Mouse (Mus musculus): Measurements from ENCODE around the gene Gm49403. TPM values are rescaled to one million over a fixed set of nuclear protein-coding genes. Genes with fewer than 3 reads are reported as not detected.

Gm49403 gene
- polyA plus RNA-seq (2012; rRNA removed; ENCODE audit: low replicate concordance) = not detected in 2 replicates

DNA sequence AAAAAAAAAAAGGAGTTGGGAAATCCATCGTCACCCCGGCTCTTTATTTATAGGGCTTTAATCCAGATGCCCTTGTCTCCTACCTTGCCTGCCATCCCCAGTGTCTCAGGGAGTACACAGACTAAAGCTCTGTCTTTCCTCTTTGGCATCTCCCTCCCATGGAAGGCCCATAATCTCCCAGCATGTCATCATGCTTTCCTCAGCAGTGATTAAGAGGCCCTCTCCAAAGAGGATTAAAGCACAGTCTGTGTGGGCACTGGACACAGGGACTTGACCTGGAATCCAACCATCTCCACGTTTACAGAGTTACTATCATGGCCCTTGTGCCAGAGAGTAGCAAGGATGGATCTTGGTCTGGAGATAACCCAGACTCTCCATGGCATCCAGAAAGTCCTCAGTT, at the start of gene Gm49403, which contains the start of gene Lbhd1:
Gene Gm49403 (plus strand): TSS at position 315 of the 400 bp plus-strand sequence.
Gene Lbhd1 (plus strand): TSS at position 117 of the 400 bp plus-strand sequence.

DNA sequence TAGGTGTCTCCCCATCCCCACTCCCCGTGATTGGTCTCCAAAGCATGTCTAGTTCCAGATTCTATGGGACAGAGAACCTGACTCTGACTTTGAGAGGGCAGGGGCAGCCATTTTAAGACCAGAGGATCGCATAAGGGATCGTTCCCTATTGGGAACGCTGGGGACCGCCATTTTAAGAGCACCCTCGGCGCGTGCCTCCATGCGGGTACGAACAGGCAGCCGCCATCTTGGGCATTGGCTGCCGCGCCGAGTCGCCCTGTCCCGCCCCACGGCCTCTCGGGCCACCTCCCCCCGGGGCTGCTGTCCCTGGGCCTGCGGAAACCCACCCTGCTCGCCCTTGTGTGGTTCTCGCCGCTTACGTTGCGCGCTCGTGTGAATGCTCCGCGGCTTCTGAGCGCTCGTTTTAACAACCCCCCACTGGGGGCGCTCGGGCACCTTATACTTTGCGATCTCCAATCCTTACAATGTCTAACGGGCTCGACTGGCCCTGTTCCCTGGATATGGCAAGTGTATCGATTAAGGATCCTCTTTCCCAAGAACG, 46.4 kb upstream of the Gm49403 start, which contains the start of gene Bscl2:
Gene Bscl2 (plus strand): TSS at position 217 of the 541 bp plus-strand sequence.

DNA sequence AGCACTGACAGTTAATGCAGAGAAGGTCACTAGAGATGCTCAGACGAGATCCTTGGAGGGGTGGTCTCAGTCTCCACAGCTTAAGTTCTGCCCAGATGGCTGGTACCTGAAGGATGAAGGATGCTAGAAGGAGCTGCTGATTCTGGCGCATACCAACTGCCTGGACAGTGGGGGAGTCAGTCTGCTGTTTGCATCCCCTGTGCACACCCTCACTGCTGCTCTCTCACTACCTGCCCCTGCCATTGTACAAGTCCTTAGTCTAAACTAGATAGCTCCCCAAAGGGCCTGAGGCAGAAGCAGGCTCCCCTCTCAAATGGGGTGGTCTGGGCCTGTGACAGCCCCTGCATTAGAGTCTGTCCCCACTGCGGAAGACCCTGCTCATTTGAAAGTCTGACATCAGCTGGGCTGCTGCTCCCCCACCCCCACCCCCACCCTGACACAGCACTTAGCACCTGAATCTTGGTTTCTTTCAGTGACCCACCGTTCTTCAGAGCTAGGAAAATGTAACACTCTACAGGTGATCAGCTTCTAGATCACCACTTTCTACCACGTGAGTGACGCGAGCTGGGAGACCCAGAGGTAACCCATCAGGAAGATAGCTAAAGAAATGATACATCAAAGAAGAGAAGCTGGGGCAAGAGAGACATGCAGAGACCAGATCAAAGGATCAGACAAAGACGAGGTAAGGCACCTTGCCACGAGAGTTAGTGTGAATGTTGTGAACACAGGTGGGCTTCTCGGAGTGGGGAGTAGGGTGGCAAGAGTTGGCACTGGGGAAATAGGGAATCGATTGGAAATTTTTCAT, 44.4 kb upstream of the Gm49403 start, which contains the start of gene Gng3:
Gene Gng3 (minus strand): TSS at position 92 of the 805 bp plus-strand sequence.

DNA sequence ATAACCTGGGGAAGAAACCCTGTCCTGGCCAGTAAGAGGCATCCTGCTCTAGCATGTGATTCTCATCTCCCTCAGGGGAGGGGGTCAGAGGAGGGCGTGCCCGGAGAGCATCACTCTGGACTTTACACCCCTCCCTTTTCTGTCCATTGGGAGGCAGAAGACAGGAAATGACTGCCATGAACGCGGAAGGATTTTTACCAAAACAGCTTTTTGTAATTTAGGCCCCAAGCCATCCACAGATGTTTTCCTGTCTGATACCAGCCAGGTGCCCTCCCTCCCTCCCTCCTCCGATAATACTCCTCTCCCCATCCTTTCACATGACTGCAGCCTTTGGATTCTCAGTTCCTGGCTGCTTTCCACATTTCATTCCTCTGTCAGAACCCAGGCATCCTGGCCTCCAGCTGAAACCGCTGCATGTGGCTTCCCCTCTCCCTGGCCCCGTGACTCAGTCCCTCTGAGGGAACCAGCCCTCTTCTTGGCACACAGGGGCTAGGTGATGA, 33.3 kb upstream of the Gm49403 start, which contains the start of gene Lrrn4cl:
Gene Lrrn4cl (plus strand): TSS at position 367 of the 500 bp plus-strand sequence.

DNA sequence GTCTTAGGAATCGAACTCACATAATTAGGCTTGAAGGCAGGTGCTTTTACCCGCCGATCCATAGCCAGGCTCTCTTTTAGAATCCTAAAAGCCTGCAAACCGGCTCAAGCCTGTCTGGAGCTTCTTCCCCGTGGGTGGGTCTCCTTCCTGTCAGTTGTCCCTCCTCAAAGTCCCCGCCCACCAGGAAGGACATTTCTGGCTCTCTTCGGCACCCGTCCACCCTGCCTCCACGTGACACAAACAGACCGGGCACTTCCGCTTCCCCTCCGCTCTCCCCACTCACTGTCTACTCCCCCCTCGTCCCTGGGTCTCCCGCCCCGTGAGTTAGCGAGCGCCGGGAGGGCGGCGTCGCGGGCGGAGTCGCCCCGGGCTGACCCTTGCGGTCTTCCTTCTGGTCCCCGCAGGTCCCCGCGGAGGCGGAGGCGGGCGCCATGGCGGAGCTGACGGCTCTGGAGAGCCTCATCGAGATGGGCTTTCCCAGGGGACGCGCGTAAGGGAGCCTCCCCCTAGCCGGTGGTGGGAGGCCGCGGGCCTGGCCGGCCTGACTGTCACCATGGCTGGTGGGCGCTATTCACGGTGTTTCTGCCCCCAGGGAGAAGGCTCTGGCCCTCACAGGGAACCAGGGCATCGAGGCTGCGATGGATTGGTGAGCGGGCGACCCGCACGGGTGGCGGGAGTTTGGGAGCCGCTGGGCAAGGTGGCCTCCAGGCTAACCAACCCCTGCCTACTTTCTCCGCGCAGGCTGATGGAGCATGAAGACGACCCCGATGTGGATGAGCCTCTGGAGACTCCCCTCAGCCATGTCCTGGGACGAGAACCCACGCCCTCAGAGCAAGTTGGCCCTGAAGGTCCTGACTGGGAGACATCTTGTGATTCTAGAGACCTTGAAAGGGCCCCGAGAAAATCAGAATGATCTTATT, 12.2 kb upstream of the Gm49403 start, which contains the start of gene Ubxn1:
Gene Ubxn1 (plus strand): TSS at position 230 of the 920 bp plus-strand sequence.

DNA sequence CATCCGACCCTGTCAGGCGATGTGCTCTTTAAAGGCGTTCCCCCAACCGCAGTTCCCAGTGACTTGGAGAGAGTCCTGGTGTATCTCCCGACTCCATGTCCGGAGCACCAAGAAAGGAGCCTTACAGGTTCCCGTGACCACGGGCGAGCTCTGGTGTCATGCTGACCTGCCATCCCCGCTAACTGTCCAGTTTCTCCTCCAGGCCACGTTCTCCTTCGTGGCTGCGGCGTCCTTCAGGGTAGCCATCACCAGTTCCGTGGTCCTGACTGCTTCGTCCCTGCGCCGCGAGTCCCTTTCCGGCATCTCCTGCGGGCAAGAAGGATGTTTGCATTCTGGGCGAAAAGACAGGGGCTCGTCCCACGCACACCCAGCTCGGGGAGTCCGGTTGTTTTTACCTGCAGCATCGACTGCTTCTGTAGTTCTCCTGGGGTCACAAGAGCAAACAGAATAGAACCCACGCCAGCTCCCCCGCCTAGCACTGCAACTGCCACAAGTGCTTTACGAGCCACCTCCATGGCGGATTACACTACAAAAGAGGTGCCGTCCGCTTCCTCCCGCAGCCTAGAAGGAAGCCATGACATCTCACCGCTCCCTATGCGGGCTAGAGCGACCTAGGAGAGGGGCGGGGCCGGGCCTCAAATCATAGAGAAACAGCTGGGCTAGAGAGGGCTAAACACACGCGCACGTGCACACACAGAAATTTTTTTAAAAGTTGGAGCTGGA, 3.3 kb upstream of the Gm49403 start, which contains the start of gene Uqcc3:
Gene Uqcc3 (minus strand): TSS at position 613 of the 723 bp plus-strand sequence.

DNA sequence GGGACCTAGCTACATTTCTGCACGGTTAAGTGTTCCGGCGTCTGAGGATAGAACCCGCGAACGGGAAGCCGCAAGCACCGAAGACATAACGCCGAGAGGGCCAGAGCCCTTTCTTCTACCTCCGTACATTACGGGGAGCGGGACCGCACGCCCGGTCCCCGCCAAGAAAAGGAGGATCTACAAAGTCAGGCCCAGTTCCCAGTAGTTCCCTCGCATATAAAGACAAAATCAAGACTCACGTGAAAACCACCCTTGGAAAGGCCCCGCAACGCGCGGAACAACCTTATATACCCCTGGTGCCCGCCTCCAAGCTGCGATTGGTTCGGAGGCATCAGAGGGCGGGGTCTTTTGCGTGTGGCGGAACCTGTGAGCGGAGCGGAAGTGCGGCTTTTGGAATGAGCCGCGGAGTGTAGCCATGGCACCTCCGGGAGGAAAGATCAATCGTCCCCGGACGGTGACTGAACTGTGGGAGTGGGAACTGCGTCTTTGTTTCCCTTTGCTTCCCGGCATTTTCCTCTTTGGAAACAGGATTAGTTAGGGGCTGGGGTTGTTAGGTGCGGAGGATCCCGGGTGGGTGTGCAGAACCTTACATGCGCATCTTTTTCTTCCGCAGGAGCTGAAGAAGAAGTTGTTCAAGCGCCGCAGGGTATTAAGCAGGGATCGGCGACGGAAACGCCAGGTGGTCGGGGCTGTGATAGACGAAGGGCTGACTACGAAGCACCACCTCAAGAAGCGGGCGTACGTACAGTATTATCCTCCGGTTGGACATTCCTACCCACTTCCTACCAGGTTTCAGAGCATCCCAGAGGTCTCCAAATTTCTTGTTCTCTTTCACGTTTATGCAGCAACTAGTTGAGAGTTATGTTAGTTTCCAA, 5.0 kb downstream of the Gm49403 start, which contains the start of the genes 1810009A15Rik and Gm49416:
Gene 1810009A15Rik (plus strand): TSS at position 343 of the 875 bp plus-strand sequence.
Gene Gm49416 (plus strand): TSS at position 416 of the 875 bp plus-strand sequence.

DNA sequence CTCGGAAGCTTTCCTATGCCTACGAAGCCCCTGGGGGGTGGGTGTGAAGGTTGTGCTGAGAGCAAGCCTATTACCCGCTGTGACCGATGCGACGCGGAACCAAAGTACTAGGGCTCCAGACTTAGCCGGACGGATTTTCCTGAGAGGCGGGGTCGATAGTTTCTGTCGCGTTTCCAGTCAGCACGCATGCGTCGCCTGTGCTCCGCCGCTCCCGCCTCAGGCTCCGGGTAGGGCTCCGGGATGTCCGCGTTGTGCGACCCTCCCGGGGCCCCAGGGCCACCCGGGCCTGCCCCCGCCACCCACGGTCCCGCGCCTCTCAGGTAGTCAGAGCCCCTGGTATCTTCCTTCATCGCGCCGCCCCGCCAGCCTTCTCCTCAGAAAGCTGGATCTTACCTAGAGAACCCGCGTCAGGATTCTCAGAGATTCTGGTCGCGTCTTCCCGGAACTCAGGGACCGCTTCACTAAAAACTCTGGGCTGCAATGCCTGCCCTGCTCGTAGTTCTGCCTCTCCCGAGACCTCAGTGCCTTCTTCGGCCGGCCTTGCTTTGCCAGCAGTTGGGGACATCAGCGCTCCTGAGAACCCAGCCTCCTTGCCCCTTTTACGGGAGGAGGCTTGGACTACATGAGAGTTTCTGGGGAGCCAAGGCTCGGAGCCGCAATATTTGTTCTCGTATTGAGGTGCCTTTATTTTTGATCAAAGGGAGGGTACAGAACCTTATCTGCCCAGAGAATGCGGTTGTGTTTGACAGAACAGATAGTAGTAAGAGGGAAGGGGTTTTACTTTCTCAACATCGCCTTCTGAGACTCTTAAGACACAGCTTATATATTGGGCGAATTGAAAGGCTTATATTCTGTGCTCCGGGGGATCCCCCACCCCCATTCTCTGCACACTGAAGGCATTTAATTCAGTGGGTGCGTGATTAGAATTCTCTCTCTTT, 9.4 kb downstream of the Gm49403 start, which contains the start of gene Ints5:
Gene Ints5 (plus strand): TSS at position 177 of the 938 bp plus-strand sequence.

DNA sequence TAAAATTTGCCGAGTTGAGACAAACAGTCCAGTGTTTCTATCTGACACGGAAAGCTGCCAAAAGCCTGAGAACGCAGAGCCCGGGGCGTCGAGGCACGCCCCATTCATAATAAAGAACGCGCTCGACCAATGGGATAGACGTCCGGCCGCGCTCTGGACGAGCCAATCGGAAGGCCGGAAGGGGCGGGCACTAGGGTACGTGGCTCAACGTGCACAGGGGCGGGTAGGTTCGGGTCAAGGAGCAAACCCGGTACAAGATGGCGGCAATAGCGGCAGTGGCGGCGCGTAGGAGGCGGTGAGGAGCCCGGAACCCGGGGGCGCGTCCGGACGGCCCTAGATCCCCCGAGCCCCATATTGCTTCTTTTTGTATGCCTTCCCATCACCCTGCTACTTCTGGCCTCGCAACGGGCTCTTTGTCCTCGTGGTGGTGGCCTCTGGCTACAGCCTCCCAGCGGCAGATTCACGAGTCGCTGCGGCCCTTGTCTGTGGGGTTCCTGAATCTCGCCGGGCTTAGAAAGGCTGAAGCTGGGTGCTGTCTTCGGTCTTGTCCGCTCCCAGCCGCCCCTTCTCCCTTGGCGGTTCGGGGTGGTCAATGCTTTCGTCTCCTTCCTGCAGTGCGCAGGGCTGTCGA, 14.2 kb downstream of the Gm49403 start, which contains the start of gene Ganab:
Gene Ganab (plus strand): TSS at position 207 of the 631 bp plus-strand sequence.

DNA sequence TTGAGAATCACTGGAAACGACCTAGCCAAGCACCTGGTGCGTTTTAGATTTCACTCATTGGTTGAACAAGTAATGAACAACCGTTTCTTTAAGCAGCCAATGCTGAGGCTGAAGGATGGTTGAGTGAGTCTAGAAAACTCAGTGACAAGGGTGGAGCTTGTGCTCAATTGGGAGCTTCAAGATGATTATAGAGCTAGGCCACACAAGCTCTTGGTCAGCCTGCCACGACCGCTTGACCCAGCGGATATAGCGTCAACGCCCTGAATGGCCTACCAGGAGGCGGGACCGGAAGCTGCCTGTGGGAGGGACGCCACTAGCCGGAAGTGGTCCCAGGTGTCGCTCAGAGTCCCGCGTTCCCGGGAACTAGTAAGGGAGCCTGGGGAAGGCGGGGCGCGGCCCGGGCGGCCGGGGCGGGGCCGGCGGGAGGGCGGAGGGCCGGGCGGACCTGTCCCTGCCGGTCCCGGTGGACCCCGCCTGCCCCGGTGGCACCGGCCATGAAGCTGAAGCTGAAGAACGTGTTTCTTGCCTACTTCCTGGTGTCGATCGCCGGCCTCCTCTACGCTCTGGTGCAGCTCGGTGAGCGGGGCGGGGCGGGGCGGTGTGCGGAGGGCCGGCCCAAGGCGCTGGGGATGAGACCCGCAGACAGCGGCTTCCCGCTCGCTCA, 36.5 kb downstream of the Gm49403 start, which contains the start of gene B3gat3:
Gene B3gat3 (plus strand): TSS at position 302 of the 664 bp plus-strand sequence.

DNA sequence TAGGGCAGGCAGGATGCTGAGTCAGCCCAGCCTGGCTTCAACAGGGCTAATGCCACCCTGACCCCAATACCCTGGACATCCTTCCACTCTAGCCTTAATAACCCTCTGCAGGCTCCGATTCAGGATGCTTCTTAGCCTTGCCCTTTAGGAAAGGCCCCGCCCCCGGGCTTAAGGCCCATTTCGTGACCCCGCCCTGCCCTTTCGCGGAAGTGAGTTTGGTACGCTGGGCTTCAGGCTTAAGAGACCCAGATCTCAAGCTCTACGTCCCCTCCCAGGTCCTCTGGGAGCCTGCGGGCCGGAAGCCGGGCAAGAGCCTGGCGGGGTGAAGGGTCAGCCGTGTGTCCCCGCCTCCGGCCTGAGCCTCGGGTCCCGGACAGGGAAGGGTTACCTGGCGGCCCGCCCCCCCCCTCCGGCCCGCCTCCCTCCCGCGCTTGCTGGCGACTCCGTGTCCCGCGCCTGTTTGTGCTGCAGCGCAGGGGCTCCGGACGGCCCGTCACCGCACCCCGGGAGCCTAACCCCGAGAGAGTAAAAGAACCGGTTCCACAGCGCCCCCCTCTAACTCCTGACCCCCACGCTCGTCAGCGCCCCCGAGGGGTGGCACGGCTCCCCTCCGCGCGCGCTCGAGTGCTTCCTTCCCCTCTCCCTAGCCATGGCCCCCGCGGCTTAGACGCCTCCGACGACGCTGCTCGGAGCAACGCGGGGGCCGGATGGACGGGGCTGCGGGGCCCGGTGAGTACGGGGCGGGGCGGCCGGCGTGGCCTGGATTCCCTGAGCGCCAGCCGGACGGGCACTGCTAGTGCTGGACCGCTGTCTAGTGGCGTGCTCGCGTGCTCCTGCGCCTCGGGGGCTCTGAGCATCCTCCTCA, 45.7 kb downstream of the Gm49403 start, which contains the start of the genes Rom1 and Eml3:
Gene Rom1 (minus strand): TSS at position 133 of the 865 bp plus-strand sequence.
Gene Eml3 (plus strand): TSS at position 329 of the 865 bp plus-strand sequence.

Other genes with a start within 250 kb of the Gm49403 start
- 2.3 and 6.0 TPM in 2 replicates for gene Chrm1, start 220.1 kb upstream of the Gm49403 start, polyA plus RNA-seq (2012; rRNA removed; ENCODE audit: low replicate concordance)
- 127 and 449 TPM in 2 replicates for gene Slc3a2, start 160.6 kb upstream of the Gm49403 start, polyA plus RNA-seq (2012; rRNA removed; ENCODE audit: low replicate concordance)
- gene Wdr74, start 148.1 kb upstream of the Gm49403 start, polyA plus RNA-seq (2012; rRNA removed; ENCODE audit: low replicate concordance) = 12.4 and 17.1 TPM in 2 replicates
- gene 1700092M07Rik, start 143.2 kb upstream of the Gm49403 start, polyA plus RNA-seq (2012; rRNA removed; ENCODE audit: low replicate concordance) = not detected in 2 replicates
- gene Stx5a, start 142.5 kb upstream of the Gm49403 start, polyA plus RNA-seq (2012; rRNA removed; ENCODE audit: low replicate concordance) = 54.0 and 56.6 TPM in 2 replicates
- gene Nxf1, start 126.9 kb upstream of the Gm49403 start, polyA plus RNA-seq (2012; rRNA removed; ENCODE audit: low replicate concordance) = 22.0 and 28.9 TPM in 2 replicates
- 147 and 196 TPM in 2 replicates for gene Tmem223, start 112.9 kb upstream of the Gm49403 start, polyA plus RNA-seq (2012; rRNA removed; ENCODE audit: low replicate concordance)
- gene Tmem179b, start 109.5 kb upstream of the Gm49403 start, polyA plus RNA-seq (2012; rRNA removed; ENCODE audit: low replicate concordance) = 107 and 114 TPM in 2 replicates
- 6.5 and 12.9 TPM in 2 replicates for gene Taf6l, start 97.5 kb upstream of the Gm49403 start, polyA plus RNA-seq (2012; rRNA removed; ENCODE audit: low replicate concordance)
- gene Polr2g, start 85.4 kb upstream of the Gm49403 start, polyA plus RNA-seq (2012; rRNA removed; ENCODE audit: low replicate concordance) = 12.3 and 13.7 TPM in 2 replicates
- gene Zbtb3, start 81.4 kb upstream of the Gm49403 start, polyA plus RNA-seq (2012; rRNA removed; ENCODE audit: low replicate concordance) = 0.99 and 1.2 TPM in 2 replicates
- gene Ttc9c, start 64.6 kb upstream of the Gm49403 start, polyA plus RNA-seq (2012; rRNA removed; ENCODE audit: low replicate concordance) = 3.4 and 8.2 TPM in 2 replicates
- gene Hnrnpul2, start 63.9 kb upstream of the Gm49403 start, polyA plus RNA-seq (2012; rRNA removed; ENCODE audit: low replicate concordance) = 7.7 and 10.3 TPM in 2 replicates
- gene AC129217.1, start 54.2 kb upstream of the Gm49403 start, polyA plus RNA-seq (2012; rRNA removed; ENCODE audit: low replicate concordance) = 2.3 TPM in 1 of 2 replicates, not detected in the other
- 88.6 and 106 TPM in 2 replicates for gene Bscl2, start 46.5 kb upstream of the Gm49403 start, polyA plus RNA-seq (2012; rRNA removed; ENCODE audit: low replicate concordance)
- 0.63 and 1.1 TPM in 2 replicates for gene Gng3, start 44.7 kb upstream of the Gm49403 start, polyA plus RNA-seq (2012; rRNA removed; ENCODE audit: low replicate concordance)
- 0.41 and 0.53 TPM in 2 replicates for gene Lrrn4cl, start 33.2 kb upstream of the Gm49403 start, polyA plus RNA-seq (2012; rRNA removed; ENCODE audit: low replicate concordance)
- gene Ubxn1, start 12.4 kb upstream of the Gm49403 start, polyA plus RNA-seq (2012; rRNA removed; ENCODE audit: low replicate concordance) = 81.5 and 127 TPM in 2 replicates
- 8.7 and 9.9 TPM in 2 replicates for gene Uqcc3, start 3.0 kb upstream of the Gm49403 start, polyA plus RNA-seq (2012; rRNA removed; ENCODE audit: low replicate concordance)
- gene Lbhd1, start 198 bp upstream of the Gm49403 start, polyA plus RNA-seq (2012; rRNA removed; ENCODE audit: low replicate concordance) = 0.25 and 0.41 TPM in 2 replicates
- gene 1810009A15Rik, start 4.9 kb downstream of the Gm49403 start, polyA plus RNA-seq (2012; rRNA removed; ENCODE audit: low replicate concordance) = 4.2 and 6.4 TPM in 2 replicates
- not detected in 2 replicates for gene Gm49416, start 5.0 kb downstream of the Gm49403 start, polyA plus RNA-seq (2012; rRNA removed; ENCODE audit: low replicate concordance)
- 16.7 and 22.1 TPM in 2 replicates for gene Ints5, start 9.1 kb downstream of the Gm49403 start, polyA plus RNA-seq (2012; rRNA removed; ENCODE audit: low replicate concordance)
- 55.3 and 67.9 TPM in 2 replicates for gene Ganab, start 14.1 kb downstream of the Gm49403 start, polyA plus RNA-seq (2012; rRNA removed; ENCODE audit: low replicate concordance)
- 78.8 and 91.5 TPM in 2 replicates for gene B3gat3, start 36.4 kb downstream of the Gm49403 start, polyA plus RNA-seq (2012; rRNA removed; ENCODE audit: low replicate concordance)
- 15.7 and 17.8 TPM in 2 replicates for gene Rom1, start 45.4 kb downstream of the Gm49403 start, polyA plus RNA-seq (2012; rRNA removed; ENCODE audit: low replicate concordance)
- 32.1 and 32.8 TPM in 2 replicates for gene Eml3, start 45.6 kb downstream of the Gm49403 start, polyA plus RNA-seq (2012; rRNA removed; ENCODE audit: low replicate concordance)
- 15.3 and 15.4 TPM in 2 replicates for gene Mta2, start 57.9 kb downstream of the Gm49403 start, polyA plus RNA-seq (2012; rRNA removed; ENCODE audit: low replicate concordance)
- gene Tut1, start 69.9 kb downstream of the Gm49403 start, polyA plus RNA-seq (2012; rRNA removed; ENCODE audit: low replicate concordance) = 12.7 and 15.2 TPM in 2 replicates
- gene Eef1g, start 83.1 kb downstream of the Gm49403 start, polyA plus RNA-seq (2012; rRNA removed; ENCODE audit: low replicate concordance) = 66.9 and 98.4 TPM in 2 replicates
- gene Ahnak, start 105.4 kb downstream of the Gm49403 start, polyA plus RNA-seq (2012; rRNA removed; ENCODE audit: low replicate concordance) = 3.3 and 9.9 TPM in 2 replicates
- gene Scgb1a1, start 204.0 kb downstream of the Gm49403 start, polyA plus RNA-seq (2012; rRNA removed; ENCODE audit: low replicate concordance) = not detected in 2 replicates

Data from duodenum, adult 2 months (tissue).